Mouse (Mus musculus) liver, embryonic 14.5 days (tissue): Measurements from ENCODE around the gene Unc93b1.

Experiments
- CTCF ChIP-seq: IDR thresholded peaks from 2 replicates; pipeline ENCODE4 v1.5.1; 2016; ENCODE audit warnings: antibody characterized with exemption, low read depth, control low read depth
- EP300 ChIP-seq: IDR thresholded peaks from 2 replicates; pipeline ENCODE4 v1.6.1; 2016; ENCODE audit warnings: antibody characterized with exemption, low read depth

DNA sequence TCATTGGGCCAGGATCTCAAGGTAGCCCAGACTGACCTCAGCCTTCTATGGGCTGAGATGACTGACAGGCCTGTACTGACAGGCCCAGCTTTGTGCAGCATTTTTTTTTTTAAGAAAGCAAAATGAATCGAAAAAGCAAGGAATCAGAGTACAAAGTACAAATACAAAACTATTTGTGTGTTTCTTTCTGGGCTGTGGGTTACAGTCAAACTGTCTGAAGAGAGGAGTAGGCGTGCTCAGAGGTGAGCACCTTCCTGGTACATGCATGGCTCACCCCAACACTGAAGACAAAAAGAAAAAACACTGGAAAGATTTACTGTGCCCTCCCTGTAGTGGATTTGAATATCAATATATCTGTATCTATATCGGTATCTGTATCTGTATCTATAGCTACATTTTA is 12.8 kb downstream of the Unc93b1 start:
- TF ChIP-seq CTCF (no peak), EP300 (no peak)
